Mouse (Mus musculus): Measurements from ENCODE around the gene Usp19.

DNA sequence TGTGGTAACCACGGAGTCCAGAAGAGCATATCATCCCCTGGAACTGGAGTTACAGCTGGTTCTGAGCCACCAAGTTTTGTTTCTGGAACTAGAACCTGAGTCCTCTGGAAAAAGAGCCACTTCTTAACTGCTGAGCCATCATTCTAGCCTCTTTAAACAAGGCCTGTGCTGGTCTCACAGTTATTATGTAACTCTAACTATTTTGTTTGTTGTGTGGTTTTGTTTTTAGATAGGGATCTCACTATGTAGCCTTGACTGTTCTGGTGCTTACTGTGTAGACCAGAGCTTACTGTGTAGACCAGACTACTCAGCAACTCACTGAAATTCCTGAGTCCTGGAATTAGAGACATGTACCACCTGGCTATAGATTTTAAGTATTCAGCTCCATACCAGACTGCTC, 56.5 kb downstream of the Usp19 start:
- TF ChIP-seq POLR2A (IDR thresholded peaks at IDR 0.05; ENCODE audit: control insufficient read depth, extremely low read depth, insufficient read depth, low read length, poor library complexity) = no peak
- no peak for TF ChIP-seq CTCF (IDR thresholded peaks at IDR 0.05; ENCODE audit: borderline replicate concordance, control insufficient read depth, extremely low read depth, insufficient read depth, low read length, poor library complexity)

All from thymus, adult 2 months (tissue).